Mouse (Mus musculus) left cerebral cortex, postnatal 10 days (tissue): ENCODE data around the gene Gm20388. TPM values are rescaled to one million over a fixed set of nuclear protein-coding genes. Genes with fewer than 3 reads are reported as not detected.

Experiments used
- DNase-seq, 2 experiments: peaks; one replicate each; pipeline ENCODE4 v3.0.0; 2021 to 2022; ENCODE audit warnings: low spot score in 2 of 2, mixed read lengths in 1 of 2; ENCODE audit errors: extremely low spot score in 1 of 2
- intact Hi-C: fragments of 180-260 bp; cut with DNase I; formaldehyde crosslinking; loops from one replicate; pipeline ENCODE4 v1.15.1; 2025
- total RNA-seq, 2 experiments: library from RNA; stranded (reverse); gene quantifications; 2 replicates each; pipeline ENCODE4 v1.2.3; 2021

Gm20388 gene
- total RNA-seq, 2 experiments from 2014 or later, result 4.4 to 9.0 TPM

- intact Hi-C loops, result loop anchor here (5.0 kb wide), 1 partner anchor 130 kb away; no protein-coding TSS in a partner anchor
These were observed 497.1 kb downstream of the Gm20388 start for GRCm38 (mm10) chr8:120407701-120408240.

GRCm38 (mm10) chr8:120408241-120409215 lies 497.9 kb downstream of the Gm20388 start:
- intact Hi-C loops, result loop anchor here (5.0 kb wide), 1 partner anchor 129 kb away; no protein-coding TSS in a partner anchor
- DNase-seq, result peak in 1 of 2 experiments; percentile 78

More at GRCm38 (mm10) chr8:120407701-120408240, 497.1 kb downstream of the Gm20388 start:
- peak in 1 of 2 experiments; percentile 68 for DNase-seq

- no peak for DNase-seq
- intact Hi-C loops, result loop anchor here (5.0 kb wide), 1 partner anchor 128 kb away; no protein-coding TSS in a partner anchor
These were observed 498.9 kb downstream of the Gm20388 start for GRCm38 (mm10) chr8:120409371-120410013.

- no peak for DNase-seq
These were observed 500.4 kb downstream of the Gm20388 start for GRCm38 (mm10) chr8:120411059-120411458.

GRCm38 (mm10) chr8:120411862-120412261 lies 501.2 kb downstream of the Gm20388 start:
- no peak for DNase-seq
- intact Hi-C loops, result no loop called here

More at GRCm38 (mm10) chr8:120411059-120411458, 500.4 kb downstream of the Gm20388 start:
- intact Hi-C loops, result no loop called here

GRCm38 (mm10) chr8:120412357-120412756 lies 501.7 kb downstream of the Gm20388 start:
- intact Hi-C loops, result no loop called here
- DNase-seq, result no peak

GRCm38 (mm10) chr8:120412911-120413625 lies 502.4 kb downstream of the Gm20388 start:
- peak; percentile 51 to 65 for DNase-seq
- intact Hi-C loops, result no loop called here

- DNase-seq, result no peak
- intact Hi-C loops, result no loop called here
These were observed 503.0 kb downstream of the Gm20388 start for GRCm38 (mm10) chr8:120413626-120413988.

GRCm38 (mm10) chr8:120414216-120414615 lies 503.6 kb downstream of the Gm20388 start:
- no peak for DNase-seq
- intact Hi-C loops, result no loop called here

GRCm38 (mm10) chr8:120415474-120415873 lies 504.8 kb downstream of the Gm20388 start:
- intact Hi-C loops, result loop anchor here (5.0 kb wide), 1 partner anchor 72 kb away; no protein-coding TSS in a partner anchor
- no peak for DNase-seq

GRCm38 (mm10) chr8:120416173-120416521 lies 505.5 kb downstream of the Gm20388 start:
- intact Hi-C loops, result loop anchor here (5.0 kb wide), 1 partner anchor 71 kb away; no protein-coding TSS in a partner anchor
- no peak for DNase-seq

GRCm38 (mm10) chr8:120416522-120417394 lies 506.1 kb downstream of the Gm20388 start:
- DNase-seq, result peak; percentile 69 to 88
- intact Hi-C loops, result loop anchor here (5.0 kb wide), 1 partner anchor 71 kb away; no protein-coding TSS in a partner anchor

GRCm38 (mm10) chr8:120418188-120418587 lies 507.5 kb downstream of the Gm20388 start:
- intact Hi-C loops, result loop anchor here (5.0 kb wide), 1 partner anchor 69 kb away; no protein-coding TSS in a partner anchor
- DNase-seq, result no peak

- intact Hi-C loops, result loop anchor here (5.0 kb wide), 1 partner anchor 68 kb away; no protein-coding TSS in a partner anchor
- DNase-seq, result no peak
These were observed 509.0 kb downstream of the Gm20388 start for GRCm38 (mm10) chr8:120419675-120420074.

- no peak for DNase-seq
- intact Hi-C loops, result no loop called here
These were observed 509.6 kb downstream of the Gm20388 start for GRCm38 (mm10) chr8:120420226-120420625.

- intact Hi-C loops, result no loop called here
- no peak for DNase-seq
These were observed 511.0 kb downstream of the Gm20388 start for GRCm38 (mm10) chr8:120421638-120422037.

GRCm38 (mm10) chr8:120422236-120422635 lies 511.6 kb downstream of the Gm20388 start:
- intact Hi-C loops, result no loop called here

More at GRCm38 (mm10) chr8:120422236-120422635, 511.6 kb downstream of the Gm20388 start:
- no peak for DNase-seq
